Mouse (Mus musculus) yolk sac, embryonic 10.5 days (tissue): ENCODE data around the gene Cxadr.

Source experiments
- DNase-seq: peaks from one replicate; pipeline ENCODE4 v3.0.0-alpha.2; 2017; ENCODE audit warnings: low spot score

The Cxadr gene

GRCm38 (mm10) chr16:78306606-78307005, 5.3 kb downstream of the Cxadr start:
- no peak for DNase-seq

GRCm38 (mm10) chr16:78307476-78308192, 6.3 kb downstream of the Cxadr start:
- DNase-seq, result peak; percentile 64

- peak; percentile 40 for DNase-seq
Measured at GRCm38 (mm10) chr16:78309258-78309657, 8.0 kb downstream of the Cxadr start.

- DNase-seq, result no peak
Measured at GRCm38 (mm10) chr16:78313135-78313887, 12.0 kb downstream of the Cxadr start.

- no peak for DNase-seq
Measured at GRCm38 (mm10) chr16:78314026-78314425, 12.7 kb downstream of the Cxadr start.

- DNase-seq, result no peak
Measured at GRCm38 (mm10) chr16:78316849-78317248, 15.6 kb downstream of the Cxadr start.

- no peak for DNase-seq
Measured at GRCm38 (mm10) chr16:78317960-78318359, 16.7 kb downstream of the Cxadr start.

- no peak for DNase-seq
Measured at GRCm38 (mm10) chr16:78319711-78320110, 18.4 kb downstream of the Cxadr start.

GRCm38 (mm10) chr16:78321559-78321958, 20.3 kb downstream of the Cxadr start:
- DNase-seq, result no peak

- no peak for DNase-seq
Measured at GRCm38 (mm10) chr16:78322140-78322539, 20.9 kb downstream of the Cxadr start.

- DNase-seq, result no peak
Measured at GRCm38 (mm10) chr16:78325972-78326848, 24.9 kb downstream of the Cxadr start.

- DNase-seq, result no peak
Measured at GRCm38 (mm10) chr16:78327562-78327961, 26.3 kb downstream of the Cxadr start.

GRCm38 (mm10) chr16:78327999-78328398, 26.7 kb downstream of the Cxadr start:
- DNase-seq, result no peak

GRCm38 (mm10) chr16:78337226-78337625, 35.9 kb downstream of the Cxadr start:
- DNase-seq, result no peak

- no peak for DNase-seq
Measured at GRCm38 (mm10) chr16:78341356-78341755, 40.1 kb downstream of the Cxadr start.

- DNase-seq, result no peak
Measured at GRCm38 (mm10) chr16:78342767-78343166, 41.5 kb downstream of the Cxadr start.

GRCm38 (mm10) chr16:78343792-78344191, 42.5 kb downstream of the Cxadr start:
- DNase-seq, result no peak

GRCm38 (mm10) chr16:78346662-78347327, 45.5 kb downstream of the Cxadr start:
- DNase-seq, result no peak

- no peak for DNase-seq
Measured at GRCm38 (mm10) chr16:78347328-78347926, 46.1 kb downstream of the Cxadr start.

- no peak for DNase-seq
Measured at GRCm38 (mm10) chr16:78357757-78358156, 56.5 kb downstream of the Cxadr start.

- no peak for DNase-seq
Measured at GRCm38 (mm10) chr16:78361466-78361865, 60.2 kb downstream of the Cxadr start.
